Mouse (Mus musculus) bone marrow macrophage, adult 2 months (primary cell): ENCODE measurements around the gene Capn10.

Experiments used
- CTCF ChIP-seq: IDR thresholded peaks from 2 replicates; pipeline ENCODE4 v1.5.1; 2012; ENCODE audit warnings: low read depth, mild to moderate bottlenecking, low read length, moderate library complexity
- POLR2A ChIP-seq: IDR thresholded peaks from 2 replicates; pipeline ENCODE4 v1.6.1; 2012; ENCODE audit warnings: mild to moderate bottlenecking, low read depth, low read length, borderline replicate concordance

DNA sequence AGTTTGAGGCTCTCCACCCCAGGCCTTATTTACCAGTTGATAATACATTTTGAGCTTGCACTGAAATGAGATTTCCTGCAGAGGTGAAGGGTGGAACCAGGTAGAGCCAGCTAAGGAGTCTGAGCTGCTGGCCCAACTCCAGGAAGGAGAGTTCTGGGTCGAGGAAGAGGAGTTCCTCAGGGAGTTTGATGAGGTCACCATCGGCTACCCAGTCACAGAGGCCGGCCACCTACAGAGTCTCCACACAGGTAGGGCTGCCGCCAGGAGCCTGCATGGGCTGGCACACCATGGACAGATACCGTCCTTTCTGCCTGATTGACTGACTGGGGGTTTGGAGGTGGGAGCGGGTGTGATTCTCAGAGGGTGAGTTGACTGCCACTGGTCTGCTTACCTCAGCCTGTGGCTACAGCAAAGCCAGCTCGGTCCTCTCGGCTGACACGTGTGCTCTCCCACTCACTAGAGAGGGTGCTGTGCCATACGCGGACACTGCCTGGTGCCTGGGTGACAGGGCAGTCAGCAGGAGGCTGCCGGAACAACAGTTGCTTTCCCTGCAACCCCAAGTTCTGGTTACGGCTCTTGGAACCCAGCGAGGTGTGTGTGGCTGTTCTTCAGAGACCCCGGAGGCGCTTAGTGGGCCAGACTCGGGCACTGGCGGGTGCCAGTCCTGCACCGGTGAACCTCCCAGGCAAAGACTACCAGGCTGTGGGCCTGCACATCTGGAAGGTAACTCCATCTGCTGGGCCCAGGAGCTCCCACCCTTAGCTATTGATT is 9.2 kb downstream of the Capn10 start:
- TF ChIP-seq POLR2A (no peak), CTCF (no peak)
